Mouse (Mus musculus): Measurements from ENCODE around the gene Fbxw17. TPM values are rescaled to one million over a fixed set of nuclear protein-coding genes. Genes with fewer than 3 reads are reported as not detected.
"Not testable (repeated sequence)": the region's sequence is repeated elsewhere in the genome, so short reads cannot be mapped to it uniquely, and the experiment has no call there.

Gene Fbxw17
- 31.0 and 32.5 TPM in 2 replicates for polyA plus RNA-seq (2016; fragmentation: Nextera tagmentation; extraction: Ambion mirVana)

GRCm38 (mm10) chr13:50417389-50418183, at the start of gene Fbxw17:
TSS of gene Fbxw17 (plus strand) at chr13:50417864.
- Histone ChIP-seq H3K9ac (peak within 1 kb of the TSS; percentile 90), H3K36me3 (replicated peaks) (peaks cover 10% of the 10 kb centered on the region; the same call in 1 of the 2 replicates), H3K9me3 (no peaks in the 10 kb centered on the region), H3K27me3 (no peaks in the 10 kb centered on the region), H3K4me1 (peaks cover 10% of the 10 kb centered on the region), H3K4me3 (replicated peaks) (peak within 1 kb of the TSS; percentile 86), H3K4me2 (peak within 1 kb of the TSS; percentile 78), H3K27ac (no peak within 1 kb of the TSS)
- peak; percentile 98 for ATAC-seq (ENCODE audit: low FRiP score)
- WGBS = 11% methylated on average over 35 of the region's 35 CpGs

DNA sequence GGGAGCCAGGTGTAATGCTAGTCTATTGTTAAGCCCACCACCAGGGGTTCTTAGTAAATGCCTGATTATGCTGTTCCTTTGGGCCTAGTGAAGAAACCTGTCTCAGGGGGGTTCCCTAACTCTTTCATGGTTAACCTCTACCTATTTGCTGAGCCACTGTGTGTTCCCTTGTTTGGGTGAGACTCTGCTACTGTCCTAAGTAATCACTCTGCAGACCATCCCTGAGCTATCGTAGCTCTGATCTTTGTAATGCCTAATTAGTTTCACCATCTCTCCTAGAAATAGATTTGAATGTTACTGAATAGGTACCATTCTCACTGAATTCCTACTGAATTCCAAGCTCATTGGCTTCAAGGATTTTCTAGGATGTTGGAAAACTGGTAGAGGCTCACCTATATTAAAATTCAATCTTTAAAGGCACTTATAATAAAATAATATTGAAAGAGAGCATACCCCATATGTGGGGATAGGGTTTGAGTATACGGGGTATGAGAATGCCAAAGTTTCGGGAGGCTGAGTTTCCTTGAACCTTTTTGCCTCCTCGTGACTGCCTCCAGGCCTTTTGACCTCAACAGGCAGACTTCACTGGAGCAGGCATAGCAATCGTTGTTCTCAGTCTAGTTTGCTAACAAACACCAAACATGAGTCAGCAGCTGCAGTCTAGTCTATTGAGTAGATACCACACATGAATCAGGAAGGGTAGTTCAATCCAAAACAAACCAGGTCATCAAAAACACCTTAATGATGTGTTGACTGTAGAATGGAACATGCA, 44.5 kb upstream of the Fbxw17 start:
- not testable (repeated sequence) for H3K9me3 ChIP-seq; H3K4me2 ChIP-seq; H3K4me1 ChIP-seq; H3K9ac ChIP-seq; H3K27me3 ChIP-seq; ATAC-seq (ENCODE audit: low FRiP score); H3K36me3 ChIP-seq (replicated peaks); H3K27ac ChIP-seq; H3K4me3 ChIP-seq (replicated peaks)
- WGBS = 66% methylated on average over 5 of the region's 5 CpGs

DNA sequence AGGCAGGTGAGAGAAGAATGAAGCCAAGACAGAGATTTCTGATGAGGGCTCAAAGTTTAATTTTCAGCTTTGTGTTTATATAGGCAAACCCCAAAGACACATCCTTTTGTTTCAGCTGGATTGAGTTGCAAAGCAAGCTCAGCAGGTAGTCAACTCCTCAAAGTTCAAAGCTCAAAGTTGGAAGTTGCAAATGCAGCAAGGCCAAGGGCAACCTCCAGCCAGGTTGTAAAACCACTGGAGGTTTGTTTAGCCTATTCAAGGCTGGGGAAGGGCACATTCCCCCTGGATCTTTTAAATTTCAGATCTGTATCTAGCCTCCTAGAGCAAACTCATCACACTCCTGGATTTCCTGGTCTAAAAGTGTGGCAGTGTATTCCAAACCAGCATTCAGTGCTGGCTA, 28.5 kb upstream of the Fbxw17 start:
- not testable (repeated sequence) for H3K27me3 ChIP-seq; H3K9me3 ChIP-seq; H3K4me3 ChIP-seq (replicated peaks); H3K9ac ChIP-seq; H3K4me2 ChIP-seq; ATAC-seq (ENCODE audit: low FRiP score); H3K4me1 ChIP-seq; H3K36me3 ChIP-seq (replicated peaks); H3K27ac ChIP-seq

- Histone ChIP-seq H3K27me3 (no peaks in the 10 kb centered on the region), H3K4me1 (peaks cover 10% of the 10 kb centered on the region), H3K27ac (no peak overlapping the region), H3K4me2 (peak overlapping the region; percentile 78), H3K36me3 (replicated peaks) (peaks cover 19% of the 10 kb centered on the region), H3K9ac (peak overlapping the region; percentile 90), H3K9me3 (no peaks in the 10 kb centered on the region), H3K4me3 (replicated peaks) (peak overlapping the region; percentile 86)
- 43% methylated on average over 3 of the region's 3 CpGs for WGBS
- no peak for ATAC-seq (ENCODE audit: low FRiP score)
These were observed 757 bp downstream of the Fbxw17 start for GRCm38 (mm10) chr13:50418421-50418820.

- H3K27me3 ChIP-seq = no peaks in the 10 kb centered on the region
- ATAC-seq (ENCODE audit: low FRiP score) = no peak
- H3K36me3 ChIP-seq (replicated peaks) = peaks cover 72% of the 10 kb centered on the region
- no peak overlapping the region for H3K4me2 ChIP-seq
- H3K4me1 ChIP-seq = peaks cover 4% of the 10 kb centered on the region; the same call in 1 of the 2 replicates
- H3K27ac ChIP-seq = no peak overlapping the region
- no peak overlapping the region for H3K9ac ChIP-seq
- 92% methylated on average over 8 of the region's 8 CpGs for WGBS
- no peak overlapping the region for H3K4me3 ChIP-seq (replicated peaks)
- no peaks in the 10 kb centered on the region for H3K9me3 ChIP-seq
These were observed 6.1 kb downstream of the Fbxw17 start for GRCm38 (mm10) chr13:50423625-50424209.

DNA sequence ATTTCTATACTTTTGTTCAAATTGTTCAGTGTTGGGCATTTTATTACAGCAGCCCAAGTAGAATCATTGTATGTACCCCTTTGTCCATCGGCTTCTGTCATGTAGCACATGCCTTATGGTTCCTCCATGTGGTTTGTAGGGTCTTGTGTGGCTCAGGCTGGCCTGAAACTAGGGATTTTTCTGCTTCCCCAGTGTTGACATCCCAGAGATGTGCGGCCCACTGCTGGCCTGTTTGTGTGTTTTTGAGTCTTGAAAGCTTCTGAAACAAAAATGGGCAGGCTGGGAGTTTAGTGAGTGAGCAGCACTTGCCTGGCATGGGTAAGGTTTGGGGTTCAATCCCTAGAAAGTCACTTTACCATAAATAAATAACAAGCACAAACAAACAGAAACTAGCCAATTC, 6.9 kb downstream of the Fbxw17 start:
- WGBS = 90% methylated on average over 2 of the region's 2 CpGs
- H3K27me3 ChIP-seq = no peaks in the 10 kb centered on the region
- no peak overlapping the region for H3K9ac ChIP-seq
- no peak for ATAC-seq (ENCODE audit: low FRiP score)
- H3K4me2 ChIP-seq = no peak overlapping the region
- H3K4me3 ChIP-seq (replicated peaks) = no peak overlapping the region
- no peak overlapping the region for H3K27ac ChIP-seq
- H3K9me3 ChIP-seq = no peaks in the 10 kb centered on the region
- H3K4me1 ChIP-seq = no peaks in the 10 kb centered on the region
- peaks cover 80% of the 10 kb centered on the region for H3K36me3 ChIP-seq (replicated peaks)

DNA sequence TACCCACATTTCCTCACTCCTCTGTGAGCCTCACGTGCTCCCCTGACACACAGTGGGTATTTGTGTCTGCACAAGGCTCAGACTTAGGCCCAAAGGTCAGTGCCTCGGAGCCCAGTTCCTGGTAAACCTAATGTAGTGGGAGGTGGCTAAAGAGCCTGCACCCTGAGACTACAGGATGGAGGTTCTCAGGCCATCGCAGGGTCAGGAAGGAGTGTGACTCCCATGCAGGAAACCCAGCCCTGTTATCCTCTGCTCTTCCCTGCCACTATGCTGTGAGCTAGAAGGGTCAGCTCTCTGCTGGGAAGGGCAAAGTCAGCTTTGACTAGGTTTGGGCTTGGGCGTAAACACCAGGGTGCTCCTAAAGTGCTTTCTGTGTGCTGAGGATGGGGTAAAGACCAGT, 9.0 kb downstream of the Fbxw17 start:
- no peak for ATAC-seq (ENCODE audit: low FRiP score)
- H3K4me1 ChIP-seq = no peaks in the 10 kb centered on the region
- H3K4me2 ChIP-seq = no peak overlapping the region
- H3K27ac ChIP-seq = no peak overlapping the region
- no peak overlapping the region for H3K4me3 ChIP-seq (replicated peaks)
- H3K36me3 ChIP-seq (replicated peaks) = peaks cover 92% of the 10 kb centered on the region
- WGBS = 93% methylated on average over 4 of the region's 4 CpGs
- no peak overlapping the region for H3K9ac ChIP-seq
- H3K27me3 ChIP-seq = no peaks in the 10 kb centered on the region
- H3K9me3 ChIP-seq = no peaks in the 10 kb centered on the region

GRCm38 (mm10) chr13:50443812-50444211, 26.1 kb downstream of the Fbxw17 start, which contains the start of gene Gm47429:
TSS of gene Gm47429 (minus strand) at chr13:50443912.
- no peak within 1 kb of the TSS for H3K4me3 ChIP-seq (replicated peaks)
- H3K4me2 ChIP-seq = no peak within 1 kb of the TSS
- H3K27ac ChIP-seq = no peak within 1 kb of the TSS
- H3K4me1 ChIP-seq = no peaks in the 10 kb centered on the region; the same call in 1 of the 2 replicates
- 88% methylated on average over 2 of the region's 2 CpGs for WGBS
- H3K27me3 ChIP-seq = no peaks in the 10 kb centered on the region
- H3K36me3 ChIP-seq (replicated peaks) = no peaks in the 10 kb centered on the region
- no peak for ATAC-seq (ENCODE audit: low FRiP score)
- no peak within 1 kb of the TSS for H3K9ac ChIP-seq
- no peaks in the 10 kb centered on the region for H3K9me3 ChIP-seq

GRCm38 (mm10) chr13:50445261-50445660, 27.6 kb downstream of the Fbxw17 start:
- no peak overlapping the region for H3K4me2 ChIP-seq
- no peaks in the 10 kb centered on the region for H3K9me3 ChIP-seq
- H3K4me1 ChIP-seq = no peaks in the 10 kb centered on the region; the same call in 1 of the 2 replicates
- ATAC-seq (ENCODE audit: low FRiP score) = no peak
- no peak overlapping the region for H3K4me3 ChIP-seq (replicated peaks)
- no peak overlapping the region for H3K27ac ChIP-seq
- WGBS = 68% methylated on average over 4 of the region's 4 CpGs
- H3K9ac ChIP-seq = no peak overlapping the region
- H3K36me3 ChIP-seq (replicated peaks) = no peaks in the 10 kb centered on the region
- no peaks in the 10 kb centered on the region for H3K27me3 ChIP-seq

GRCm38 (mm10) chr13:50452266-50452665, 34.6 kb downstream of the Fbxw17 start:
- H3K4me2 ChIP-seq; H3K4me1 ChIP-seq; H3K4me3 ChIP-seq (replicated peaks); H3K9me3 ChIP-seq; H3K36me3 ChIP-seq (replicated peaks); ATAC-seq (ENCODE audit: low FRiP score); H3K27me3 ChIP-seq; H3K27ac ChIP-seq; H3K9ac ChIP-seq: not testable (repeated sequence)
- WGBS = 70% methylated on average over 9 of the region's 9 CpGs

GRCm38 (mm10) chr13:50453426-50453825, 35.8 kb downstream of the Fbxw17 start:
- Histone ChIP-seq H3K4me3 (replicated peaks) (no peak overlapping the region), H3K4me2 (no peak overlapping the region), H3K27me3 (no peaks in the 10 kb centered on the region), H3K9ac (no peak overlapping the region), H3K9me3 (no peaks in the 10 kb centered on the region), H3K27ac (no peak overlapping the region), H3K4me1 (no peaks in the 10 kb centered on the region), H3K36me3 (replicated peaks) (no peaks in the 10 kb centered on the region)
- ATAC-seq (ENCODE audit: low FRiP score) = no peak
- WGBS = 33% methylated on average over 4 of the region's 4 CpGs

- 73% methylated on average over 2 of the region's 2 CpGs for WGBS
- not testable (repeated sequence) for ATAC-seq (ENCODE audit: low FRiP score); H3K36me3 ChIP-seq (replicated peaks); H3K9ac ChIP-seq; H3K27me3 ChIP-seq; H3K27ac ChIP-seq; H3K4me1 ChIP-seq; H3K4me2 ChIP-seq; H3K9me3 ChIP-seq; H3K4me3 ChIP-seq (replicated peaks)
These were observed 42.8 kb downstream of the Fbxw17 start for GRCm38 (mm10) chr13:50460433-50460832.
